ENCODE assay signal across 13 mouse cellular contexts in the genomic region with DNA sequence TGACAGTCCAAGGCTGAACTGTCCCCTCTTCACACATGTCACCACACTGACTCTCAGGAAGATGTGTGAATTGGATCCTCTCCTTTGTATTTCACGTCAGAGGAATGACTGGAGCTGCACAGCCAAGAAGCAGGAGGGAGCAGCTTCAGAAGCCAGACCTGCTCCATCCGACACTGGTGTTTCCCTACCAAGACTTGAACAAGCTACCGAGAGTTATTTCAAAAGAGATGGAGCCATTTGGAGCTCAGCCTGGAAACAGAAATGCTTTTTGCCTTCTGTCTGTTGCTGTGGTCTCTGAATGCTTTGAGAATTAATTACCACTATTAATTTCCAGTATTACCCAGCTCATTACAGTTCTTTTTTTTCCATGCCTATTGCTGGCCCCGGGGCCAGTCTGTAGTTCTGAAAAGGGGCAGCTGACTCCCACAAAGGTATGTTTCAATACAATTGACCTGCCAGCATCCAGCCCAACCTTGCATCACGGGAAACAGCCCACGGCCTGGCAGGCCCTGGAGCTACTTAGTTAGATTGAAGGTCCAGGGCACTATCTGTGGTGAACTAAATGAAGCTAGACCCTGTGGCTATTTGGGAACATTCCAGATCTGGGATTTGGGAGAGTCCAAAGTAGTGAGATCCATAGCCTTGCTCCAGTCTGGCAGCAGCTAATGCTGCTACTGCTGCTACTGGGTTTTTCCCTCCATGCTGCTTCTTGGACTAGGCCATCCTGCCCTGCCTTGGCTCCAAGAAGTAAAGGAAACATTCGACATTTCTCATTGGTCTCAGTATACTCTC.
"Had no signal": no experiment of that assay in that cellular context is flagged by ENCODE, and none has a peak within 500 bp of the region (broad histone marks: within the 10 kb centered on the region; RNA-seq: fewer than 3 reads in every experiment).

No protein-coding gene starts in this region.

- H3K9me3 ChIP-seq: limb, embryonic 13.5 days; midbrain, embryonic 10.5 days; midbrain, embryonic 15.5 days; neural tube, embryonic 13.5 days; stomach, embryonic 15.5 days had no signal

- H3K4me1 ChIP-seq: limb, embryonic 13.5 days; midbrain, embryonic 10.5 days; midbrain, embryonic 15.5 days; neural tube, embryonic 13.5 days; stomach, embryonic 15.5 days had no signal

- H3K4me3 ChIP-seq: layer of hippocampus, adult 2 months; limb, embryonic 13.5 days; midbrain, embryonic 10.5 days; midbrain, embryonic 15.5 days; neural tube, embryonic 13.5 days; stomach, embryonic 15.5 days had no signal

- H3K27me3 ChIP-seq: limb, embryonic 13.5 days; midbrain, embryonic 15.5 days; stomach, embryonic 15.5 days had no signal

- ATAC-seq: midbrain, embryonic 15.5 days had no signal

- H3K36me3 ChIP-seq: limb, embryonic 13.5 days; midbrain, embryonic 10.5 days; midbrain, embryonic 15.5 days; neural tube, embryonic 13.5 days; stomach, embryonic 15.5 days had no signal

- DNase-seq: kidney, postnatal 10 days; kidney, postnatal 4 days; left cerebral cortex, postnatal 4 days; lung, adult 18-20 months; right cerebral cortex, postnatal 14 days; thymus, adult 2 months; thymus, postnatal 25 days had no signal
